Mouse (Mus musculus): Measurements from ENCODE around the gene Gm20388. TPM values are rescaled to one million over a fixed set of nuclear protein-coding genes. Genes with fewer than 3 reads are reported as not detected.

Gene Gm20388
- polyA plus RNA-seq, 1 experiment from 2014 or later: not detected

DNA sequence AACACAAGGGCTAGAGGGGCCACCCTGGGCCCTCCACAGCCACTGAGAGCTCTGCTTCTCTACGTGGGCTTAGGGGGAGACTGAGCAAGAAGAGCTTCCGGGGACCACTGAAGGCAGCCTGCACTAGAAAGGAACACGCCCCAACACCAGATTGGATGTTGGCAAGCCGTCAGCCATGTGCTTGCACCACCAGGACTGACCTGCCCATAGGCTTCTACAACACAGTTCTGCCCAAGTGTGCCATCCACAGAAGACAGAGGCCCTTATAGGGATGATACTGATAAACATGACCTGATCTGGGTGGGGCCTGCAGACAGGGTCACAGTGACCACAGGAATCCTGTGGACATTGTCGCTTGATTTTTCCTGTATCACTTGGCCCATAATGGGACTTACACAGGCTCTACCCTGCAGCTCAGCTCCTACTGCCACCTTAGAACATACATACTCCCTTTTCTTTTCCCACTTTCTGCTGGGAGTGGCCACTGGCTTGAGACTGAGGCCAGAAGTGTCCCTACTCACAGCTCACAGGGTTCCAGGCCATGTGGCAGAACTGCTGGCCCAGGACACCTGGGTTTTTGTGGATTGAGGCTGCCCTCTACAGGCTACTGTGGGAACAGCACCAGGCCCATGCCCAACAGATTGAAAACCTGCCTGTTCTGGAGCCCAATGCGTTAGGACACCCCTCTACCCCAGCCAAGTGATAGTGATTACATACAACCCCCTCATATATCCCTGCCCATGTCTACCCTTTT is 2422.3 kb downstream of the Gm20388 start:
- peaks cover 16% of the 10 kb centered on the region for H3K4me1 ChIP-seq (ENCODE audit: control insufficient read depth, insufficient read depth, low read length)
- no peak overlapping the region for H3K9ac ChIP-seq (ENCODE audit: low read length)
- H3K9me3 ChIP-seq (ENCODE audit: control insufficient read depth, low read length): no peaks in the 10 kb centered on the region
- DNase-seq (ENCODE audit: low spot score, missing footprints) (peak; percentile 98), ATAC-seq (ENCODE audit: low FRiP score) (0 out of 2 replicates have a peak, but pooled peaks have one; percentile 15)
- no peak overlapping the region for H3K4me2 ChIP-seq
- WGBS: 70% methylated on average over 6 of the region's 6 CpGs
- no peak overlapping the region for H3K27ac ChIP-seq (ENCODE audit: low read depth, low read length)
- peaks cover 40% of the 10 kb centered on the region for H3K27me3 ChIP-seq (ENCODE audit: control insufficient read depth, insufficient read depth, low read length)
- no peaks in the 10 kb centered on the region for H3K36me3 ChIP-seq (ENCODE audit: control insufficient read depth, insufficient read depth, low read length)
- no peak overlapping the region for H3K4me3 ChIP-seq (ENCODE audit: low read depth, low read length)

DNA sequence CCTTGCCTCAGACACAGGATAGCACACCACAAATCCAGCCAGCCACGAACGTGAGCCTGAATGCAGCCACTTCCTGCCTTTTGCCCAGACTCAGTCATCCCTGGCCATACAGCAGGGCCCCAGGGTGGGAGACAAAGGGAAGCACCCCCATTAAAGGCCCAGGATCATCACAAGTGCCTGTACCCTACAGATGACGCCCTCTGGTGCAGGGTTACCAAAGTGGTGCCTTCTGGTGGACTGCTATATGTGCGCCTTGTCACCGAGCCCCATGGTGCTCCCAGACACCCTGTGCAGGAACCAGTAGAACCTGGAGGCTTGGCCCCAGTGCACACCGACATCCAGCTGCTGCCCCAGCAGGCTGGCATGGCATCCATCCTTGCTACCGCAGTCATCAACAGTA is 2422.9 kb downstream of the Gm20388 start:
- 72% methylated on average over 7 of the region's 7 CpGs for WGBS
- H3K27ac ChIP-seq (ENCODE audit: low read depth, low read length): no peak overlapping the region
- H3K27me3 ChIP-seq (ENCODE audit: control insufficient read depth, insufficient read depth, low read length): peaks cover 45% of the 10 kb centered on the region
- no peak overlapping the region for H3K4me2 ChIP-seq
- H3K36me3 ChIP-seq (ENCODE audit: control insufficient read depth, insufficient read depth, low read length): no peaks in the 10 kb centered on the region
- H3K9me3 ChIP-seq (ENCODE audit: control insufficient read depth, low read length): no peaks in the 10 kb centered on the region
- ATAC-seq (ENCODE audit: low FRiP score) (no peak), DNase-seq (ENCODE audit: low spot score, missing footprints) (no peak)
- H3K4me1 ChIP-seq (ENCODE audit: control insufficient read depth, insufficient read depth, low read length): peaks cover 16% of the 10 kb centered on the region
- no peak overlapping the region for H3K9ac ChIP-seq (ENCODE audit: low read length)
- no peak overlapping the region for H3K4me3 ChIP-seq (ENCODE audit: low read depth, low read length)

DNA sequence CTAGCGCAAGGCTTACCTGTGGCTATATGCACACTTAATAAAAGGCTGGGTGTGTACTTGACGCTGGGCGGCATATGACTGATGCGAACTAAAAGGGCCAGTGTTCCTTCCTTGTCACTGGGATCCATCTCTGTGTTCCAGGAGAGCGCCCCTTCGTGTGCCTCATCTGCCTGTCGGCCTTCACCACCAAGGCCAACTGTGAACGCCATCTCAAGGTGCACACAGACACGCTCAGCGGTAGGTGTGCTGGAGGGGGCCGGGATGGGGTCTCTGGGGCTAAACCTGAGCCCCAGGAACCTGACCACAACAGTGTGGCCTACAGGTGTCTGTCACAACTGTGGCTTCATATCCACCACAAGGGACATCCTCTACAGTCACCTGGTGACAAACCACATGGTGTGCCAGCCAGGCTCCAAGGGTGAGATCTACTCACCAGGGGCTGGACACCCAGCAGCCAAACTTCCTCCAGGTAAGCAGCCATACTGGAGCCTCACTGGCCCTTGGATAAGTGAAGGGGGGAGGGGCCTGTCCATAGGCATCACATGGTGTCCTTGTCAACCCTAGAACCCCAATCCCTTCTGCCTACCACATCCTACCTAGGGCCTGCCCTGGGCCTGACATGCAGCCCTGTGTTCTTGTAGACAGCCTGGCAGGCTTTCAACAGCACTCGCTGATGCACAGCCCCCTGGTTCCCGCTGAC is 2424.3 kb downstream of the Gm20388 start:
- Histone ChIP-seq H3K27me3 (ENCODE audit: control insufficient read depth, insufficient read depth, low read length) (peaks cover 48% of the 10 kb centered on the region), H3K9me3 (ENCODE audit: control insufficient read depth, low read length) (no peaks in the 10 kb centered on the region), H3K4me3 (ENCODE audit: low read depth, low read length) (no peak overlapping the region), H3K27ac (ENCODE audit: low read depth, low read length) (no peak overlapping the region), H3K36me3 (ENCODE audit: control insufficient read depth, insufficient read depth, low read length) (no peaks in the 10 kb centered on the region), H3K4me1 (ENCODE audit: control insufficient read depth, insufficient read depth, low read length) (peaks cover 16% of the 10 kb centered on the region), H3K9ac (ENCODE audit: low read length) (no peak overlapping the region), H3K4me2 (peak overlapping the region; percentile 95; the same call in 1 of the 2 replicates)
- WGBS: 82% methylated on average over 13 of the region's 13 CpGs
- ATAC-seq (ENCODE audit: low FRiP score) (no peak), DNase-seq (ENCODE audit: low spot score, missing footprints) (no peak)

DNA sequence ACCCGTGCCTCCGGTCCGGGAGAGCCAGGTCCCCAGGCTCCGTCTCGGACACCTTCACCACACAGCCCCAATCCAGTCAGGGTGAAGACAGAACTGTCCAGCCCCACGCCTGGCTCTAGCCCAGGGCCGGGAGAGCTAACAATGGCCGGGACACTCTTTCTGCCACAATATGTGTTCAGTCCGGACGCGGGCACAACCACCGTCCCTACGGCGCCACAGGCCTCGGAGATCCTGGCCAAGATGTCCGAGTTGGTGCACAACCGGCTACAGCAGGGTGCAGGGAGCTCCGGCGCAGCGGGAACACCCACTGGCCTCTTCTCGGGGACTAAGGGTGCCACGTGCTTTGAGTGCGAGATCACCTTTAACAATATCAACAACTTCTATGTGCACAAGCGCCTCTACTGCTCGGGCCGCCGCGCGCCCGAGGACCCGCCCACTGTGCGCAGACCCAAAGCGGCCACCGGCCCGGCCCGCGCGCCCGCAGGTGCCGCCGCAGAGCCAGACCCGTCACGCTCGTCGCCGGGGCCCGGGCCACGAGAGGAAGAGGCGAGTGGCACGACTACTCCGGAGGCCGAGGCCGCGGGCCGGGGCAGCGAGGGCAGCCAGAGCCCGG is 2425.1 kb downstream of the Gm20388 start:
- peaks cover 48% of the 10 kb centered on the region for H3K27me3 ChIP-seq (ENCODE audit: control insufficient read depth, insufficient read depth, low read length)
- H3K9me3 ChIP-seq (ENCODE audit: control insufficient read depth, low read length): no peaks in the 10 kb centered on the region
- DNase-seq (ENCODE audit: low spot score, missing footprints) (peak; percentile 92), ATAC-seq (ENCODE audit: low FRiP score) (peak; percentile 38)
- peak overlapping the region; percentile 52 for H3K4me3 ChIP-seq (ENCODE audit: low read depth, low read length)
- no peaks in the 10 kb centered on the region for H3K36me3 ChIP-seq (ENCODE audit: control insufficient read depth, insufficient read depth, low read length)
- peak overlapping the region; percentile 54; the same call in 1 of the 2 replicates for H3K9ac ChIP-seq (ENCODE audit: low read length)
- 6% methylated on average over 57 of the region's 57 CpGs for whole genome bisulfite sequencing
- no peak overlapping the region for H3K27ac ChIP-seq (ENCODE audit: low read depth, low read length)
- peaks cover 16% of the 10 kb centered on the region for H3K4me1 ChIP-seq (ENCODE audit: control insufficient read depth, insufficient read depth, low read length)
- peak overlapping the region; percentile 95 for H3K4me2 ChIP-seq

DNA sequence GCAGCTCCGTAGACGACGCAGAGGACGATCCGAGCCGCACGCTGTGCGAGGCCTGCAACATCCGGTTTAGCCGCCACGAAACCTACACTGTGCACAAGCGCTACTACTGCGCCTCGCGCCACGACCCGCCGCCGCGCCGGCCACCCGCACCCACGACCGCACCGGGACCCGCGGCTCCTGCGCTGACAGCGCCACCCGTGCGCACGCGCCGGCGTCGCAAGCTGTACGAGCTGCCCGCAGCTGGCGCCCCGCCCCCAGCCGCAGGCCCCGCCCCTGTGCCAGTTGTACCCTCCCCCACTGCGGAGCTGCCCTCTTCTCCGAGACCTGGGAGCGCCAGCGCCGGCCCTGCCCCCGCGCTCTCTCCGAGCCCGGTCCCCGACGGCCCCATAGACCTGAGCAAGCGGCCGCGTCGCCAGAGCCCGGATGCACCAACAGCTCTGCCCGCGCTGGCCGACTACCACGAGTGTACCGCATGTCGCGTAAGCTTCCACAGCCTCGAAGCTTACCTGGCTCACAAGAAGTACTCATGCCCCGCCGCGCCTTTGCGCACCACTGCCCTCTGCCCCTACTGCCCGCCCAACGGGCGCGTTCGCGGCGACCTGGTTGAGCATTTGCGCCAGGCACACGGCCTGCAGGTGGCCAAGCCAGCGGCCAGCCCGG is 2425.7 kb downstream of the Gm20388 start:
- Histone ChIP-seq H3K27ac (ENCODE audit: low read depth, low read length) (no peak overlapping the region), H3K4me3 (ENCODE audit: low read depth, low read length) (peak overlapping the region; percentile 52), H3K9me3 (ENCODE audit: control insufficient read depth, low read length) (no peaks in the 10 kb centered on the region), H3K9ac (ENCODE audit: low read length) (peak overlapping the region; percentile 54), H3K36me3 (ENCODE audit: control insufficient read depth, insufficient read depth, low read length) (no peaks in the 10 kb centered on the region), H3K4me1 (ENCODE audit: control insufficient read depth, insufficient read depth, low read length) (peaks cover 16% of the 10 kb centered on the region), H3K4me2 (peak overlapping the region; percentile 95), H3K27me3 (ENCODE audit: control insufficient read depth, insufficient read depth, low read length) (peaks cover 48% of the 10 kb centered on the region)
- WGBS: 1% methylated on average over 77 of the region's 81 CpGs
- DNase-seq (ENCODE audit: low spot score, missing footprints) (peak; percentile 97), ATAC-seq (ENCODE audit: low FRiP score) (peak; percentile 75)

DNA sequence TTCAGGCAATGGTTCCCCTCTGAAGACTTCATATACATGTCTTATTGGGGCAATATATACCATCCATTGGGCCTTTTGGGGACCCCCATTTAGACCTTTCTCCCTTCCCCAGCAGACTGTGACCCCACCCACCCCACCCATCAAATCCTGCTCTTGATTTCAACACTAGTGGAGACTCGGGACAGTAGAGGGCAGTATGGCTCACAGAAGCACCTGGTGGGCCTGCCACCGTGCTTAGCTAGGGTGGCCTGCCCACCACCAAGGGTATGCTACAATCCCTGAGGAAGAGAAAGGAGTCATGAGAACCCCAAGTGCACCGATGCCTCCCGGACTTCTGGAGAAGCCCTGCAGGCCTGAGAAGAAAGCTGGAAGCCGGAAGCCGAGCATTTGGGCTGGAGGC is 2428.2 kb downstream of the Gm20388 start:
- Histone ChIP-seq H3K9ac (ENCODE audit: low read length) (no peak overlapping the region), H3K4me2 (no peak overlapping the region), H3K27me3 (ENCODE audit: control insufficient read depth, insufficient read depth, low read length) (peaks cover 64% of the 10 kb centered on the region), H3K4me1 (ENCODE audit: control insufficient read depth, insufficient read depth, low read length) (peaks cover 26% of the 10 kb centered on the region), H3K36me3 (ENCODE audit: control insufficient read depth, insufficient read depth, low read length) (no peaks in the 10 kb centered on the region), H3K4me3 (ENCODE audit: low read depth, low read length) (no peak overlapping the region), H3K27ac (ENCODE audit: low read depth, low read length) (no peak overlapping the region), H3K9me3 (ENCODE audit: control insufficient read depth, low read length) (no peaks in the 10 kb centered on the region)
- DNase-seq (ENCODE audit: low spot score, missing footprints) (no peak), ATAC-seq (ENCODE audit: low FRiP score) (no peak)
- WGBS: 59% methylated on average over 6 of the region's 6 CpGs

DNA sequence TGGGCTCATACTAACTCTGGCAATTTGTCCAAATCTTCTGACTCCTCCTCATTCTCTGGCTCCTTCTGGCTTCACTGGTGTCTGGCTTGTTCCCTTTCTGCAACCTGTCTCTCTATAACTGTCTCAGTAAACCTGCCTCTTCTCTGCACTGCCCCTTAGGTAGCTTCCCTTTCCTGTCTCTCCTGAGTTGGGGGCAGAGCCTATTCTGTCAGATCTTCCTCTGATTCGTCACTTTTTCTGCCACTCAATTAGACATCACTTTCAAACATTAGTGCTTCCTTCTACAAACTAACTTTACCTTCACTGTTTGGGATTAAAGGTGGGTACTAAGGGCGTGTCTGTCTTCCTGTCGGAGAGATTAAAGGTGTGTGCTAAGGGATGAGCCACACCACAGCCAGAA is 2430.1 kb downstream of the Gm20388 start:
- 78% methylated on average over 3 of the region's 3 CpGs for WGBS
- no peak for DNase-seq (ENCODE audit: low spot score, missing footprints)
- H3K4me1 ChIP-seq (ENCODE audit: control insufficient read depth, insufficient read depth, low read length): peaks cover 25% of the 10 kb centered on the region
- peaks cover 53% of the 10 kb centered on the region for H3K27me3 ChIP-seq (ENCODE audit: control insufficient read depth, insufficient read depth, low read length)
- H3K4me2 ChIP-seq: no peak overlapping the region
- H3K27ac ChIP-seq (ENCODE audit: low read depth, low read length): no peak overlapping the region
- no peaks in the 10 kb centered on the region for H3K36me3 ChIP-seq (ENCODE audit: control insufficient read depth, insufficient read depth, low read length)
- no peak overlapping the region for H3K4me3 ChIP-seq (ENCODE audit: low read depth, low read length)
- H3K9me3 ChIP-seq (ENCODE audit: control insufficient read depth, low read length): no peaks in the 10 kb centered on the region
- H3K9ac ChIP-seq (ENCODE audit: low read length): no peak overlapping the region
- no peak for ATAC-seq (ENCODE audit: low FRiP score)

DNA sequence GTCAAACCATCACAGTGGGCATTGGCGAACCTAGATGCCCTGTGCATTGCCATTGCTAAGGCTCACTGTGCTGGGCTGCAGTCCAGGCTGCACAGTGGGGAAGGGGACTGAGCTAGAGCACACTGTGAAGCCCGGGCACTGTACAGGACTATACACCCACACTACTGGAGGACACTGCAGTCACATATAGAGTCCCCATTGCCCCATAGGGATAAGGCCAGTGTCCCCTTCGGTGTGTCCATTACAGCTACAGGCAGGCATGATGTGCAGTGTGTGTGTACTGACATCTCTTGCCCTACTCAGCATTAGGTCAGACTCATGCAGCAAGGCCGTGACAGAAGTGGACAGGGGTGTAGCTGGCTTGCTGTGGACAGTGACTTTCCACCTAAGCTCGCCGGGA is 2431.1 kb downstream of the Gm20388 start:
- no peak overlapping the region for H3K9ac ChIP-seq (ENCODE audit: low read length)
- H3K27ac ChIP-seq (ENCODE audit: low read depth, low read length): no peak overlapping the region
- ATAC-seq (ENCODE audit: low FRiP score) (no peak), DNase-seq (ENCODE audit: low spot score, missing footprints) (no peak)
- no peaks in the 10 kb centered on the region for H3K9me3 ChIP-seq (ENCODE audit: control insufficient read depth, low read length)
- no peaks in the 10 kb centered on the region for H3K36me3 ChIP-seq (ENCODE audit: control insufficient read depth, insufficient read depth, low read length)
- H3K4me2 ChIP-seq: no peak overlapping the region
- peaks cover 15% of the 10 kb centered on the region for H3K4me1 ChIP-seq (ENCODE audit: control insufficient read depth, insufficient read depth, low read length)
- 86% methylated on average over 6 of the region's 6 CpGs for WGBS
- H3K4me3 ChIP-seq (ENCODE audit: low read depth, low read length): no peak overlapping the region
- H3K27me3 ChIP-seq (ENCODE audit: control insufficient read depth, insufficient read depth, low read length): peaks cover 43% of the 10 kb centered on the region

Data from midbrain, embryonic 11.5 days (tissue).